Mouse (Mus musculus) embryonic facial prominence, embryonic 14.5 days (tissue): Measurements from ENCODE around the gene Myrfl. TPM values are rescaled to one million over a fixed set of nuclear protein-coding genes. Genes with fewer than 3 reads are reported as not detected.

ENCODE experiments used
- ATAC-seq: fragments of 200-750 bp; cut with Nextera tagmentation; 2 replicates; pipeline ENCODE4 v1.8.0; 2017; ENCODE audit warnings: low read depth, moderate number of reproducible peaks, moderate TSS enrichment
- DNase-seq: peaks from one replicate; pipeline ENCODE4 v3.0.0-alpha.2; 2015; ENCODE audit warnings: low spot score
- H3K27ac ChIP-seq: fragments of 300-500 bp; sonication (generic); replicated peaks from 2 replicates; pipeline ENCODE4 v1.5.1; 2014; ENCODE audit warnings: low read depth, mild to moderate bottlenecking, low read length, moderate library complexity
- H3K27me3 ChIP-seq: fragments of 300-500 bp; sonication (generic); replicated peaks from 2 replicates; pipeline ENCODE4 v1.6.1; 2014; ENCODE audit warnings: low read length; ENCODE audit not compliant: control insufficient read depth, insufficient read depth
- H3K36me3 ChIP-seq: fragments of 300-500 bp; sonication (generic); 2 replicates; pipeline ENCODE4 v1.6.1; 2014; ENCODE audit warnings: low read length, mixed read lengths; ENCODE audit not compliant: control insufficient read depth, insufficient read depth
- H3K4me1 ChIP-seq: fragments of 300-500 bp; sonication (generic); 2 replicates; pipeline ENCODE4 v1.6.1; 2014; ENCODE audit warnings: antibody characterized with exemption, low read length; ENCODE audit not compliant: control insufficient read depth, insufficient read depth
- H3K4me2 ChIP-seq: fragments of 300-500 bp; sonication (generic); 2 replicates; pipeline ENCODE4 v1.6.1; 2014; ENCODE audit warnings: low read depth, mild to moderate bottlenecking, low read length, moderate library complexity, mixed read lengths
- H3K4me3 ChIP-seq: fragments of 300-500 bp; sonication (generic); 2 replicates; pipeline ENCODE4 v1.5.1; 2014; ENCODE audit warnings: low read depth, mild to moderate bottlenecking, low read length
- H3K9ac ChIP-seq: fragments of 300-500 bp; sonication (generic); 2 replicates; pipeline ENCODE4 v1.6.1; 2014; ENCODE audit warnings: low read depth, mild to moderate bottlenecking, low read length, moderate library complexity, mixed read lengths
- H3K9me3 ChIP-seq: fragments of 300-500 bp; sonication (generic); 2 replicates; pipeline ENCODE4 v1.6.1; 2016; ENCODE audit warnings: low read length; ENCODE audit not compliant: control insufficient read depth
- WGBS: fragments of 180-500 bp; shearing (Covaris S2); extraction: QIAGEN DNeasy Blood & Tissue Kit; methylation state at CpG from one replicate; pipeline ENCODE4 v1.1.7; 2014; 5-methylcytosine and 5-hydroxymethylcytosine counted together
- polyA plus RNA-seq: library from polyadenylated mRNA; unstranded; fragments of >200 nt; fragmentation: Nextera tagmentation; extraction: Ambion mirVana; gene quantifications from 2 replicates; pipeline ENCODE4 v1.2.1, GENCODE M21; 2014

The Myrfl gene
- polyA plus RNA-seq, 1 experiment from 2014 or later, result 0.31 TPM

DNA sequence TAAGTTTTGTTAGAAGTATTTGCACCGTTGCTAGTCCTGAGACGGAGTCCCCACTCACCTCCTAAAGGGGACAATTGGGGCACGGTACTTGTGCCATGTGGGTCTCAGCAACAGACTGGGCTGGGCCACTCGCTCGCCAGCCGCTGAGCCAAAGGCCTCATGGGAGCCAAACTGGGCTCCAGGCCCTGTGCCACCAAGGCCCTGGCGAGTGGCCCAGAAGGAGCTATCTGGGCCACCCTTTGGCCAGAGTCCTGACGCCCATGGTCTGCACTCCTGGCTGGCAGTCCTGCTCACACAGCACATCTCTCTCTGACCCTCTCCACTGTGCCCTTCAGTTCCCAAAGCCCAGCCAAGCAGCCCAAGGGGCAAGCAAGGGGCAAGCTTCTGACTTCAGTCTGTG is 161.1 kb downstream of the Myrfl start:
- no peak overlapping the region for H3K4me2 ChIP-seq
- ATAC-seq (no peak), DNase-seq (no peak)
- H3K4me3 ChIP-seq, result no peak overlapping the region
- H3K4me1 ChIP-seq, result peaks cover 12% of the 10 kb centered on the region
- H3K9me3 ChIP-seq, result no peaks in the 10 kb centered on the region
- H3K36me3 ChIP-seq, result no peaks in the 10 kb centered on the region
- no peaks in the 10 kb centered on the region for H3K27me3 ChIP-seq
- no peak overlapping the region for H3K9ac ChIP-seq
- no peak overlapping the region for H3K27ac ChIP-seq
- WGBS, result 91% methylated on average over 7 of the region's 8 CpGs

DNA sequence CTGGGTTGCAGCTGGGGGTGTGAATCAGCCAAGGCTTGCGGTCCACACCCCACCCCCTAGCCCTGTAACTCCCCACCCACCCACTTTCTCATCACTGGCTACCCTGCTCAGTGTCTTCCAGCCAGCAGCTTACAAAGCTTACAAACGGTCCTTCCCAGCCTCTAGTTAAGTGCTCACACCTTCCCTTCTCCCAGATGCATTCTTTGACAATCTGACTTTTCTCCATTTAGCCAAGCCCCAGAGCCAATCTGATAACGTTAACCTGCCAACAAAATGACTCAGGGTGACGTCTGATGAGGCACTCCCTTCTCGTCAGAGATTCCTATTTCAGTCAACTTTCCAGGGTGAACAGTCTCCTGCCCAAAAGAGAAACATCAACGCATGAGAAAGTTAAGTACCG is 163.1 kb downstream of the Myrfl start:
- H3K4me2 ChIP-seq, result no peak overlapping the region
- ATAC-seq (no peak), DNase-seq (no peak)

DNA sequence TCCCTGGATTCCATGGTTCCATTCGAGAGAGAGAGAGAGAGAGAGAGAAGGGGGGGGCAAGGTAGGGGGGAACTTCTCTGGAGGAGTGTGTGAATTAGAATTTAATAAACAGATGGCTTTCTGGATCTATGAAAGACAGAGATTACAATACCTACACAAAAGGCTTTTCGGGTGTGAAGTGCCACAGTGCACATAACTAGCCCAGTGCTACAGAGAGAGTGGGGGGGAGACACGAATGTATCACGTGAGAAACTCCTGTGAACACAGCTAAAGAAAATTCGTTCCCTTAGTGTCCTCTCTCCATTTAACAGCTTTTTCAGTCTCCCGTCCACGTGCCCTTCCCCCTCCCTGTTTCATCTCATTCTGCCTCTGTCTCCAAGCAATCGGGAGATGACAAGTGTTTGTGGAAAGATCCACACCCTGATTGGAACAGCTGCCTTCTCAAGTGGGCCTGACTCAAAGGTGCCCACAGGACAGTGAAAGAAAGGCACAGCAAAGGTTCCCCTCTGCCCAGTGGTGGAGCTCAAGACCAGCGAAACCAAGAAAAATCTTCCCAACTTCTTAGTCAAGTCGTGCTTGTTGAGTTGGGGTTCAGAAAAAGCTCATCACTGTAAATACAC is 166.6 kb downstream of the Myrfl start:
- 77% methylated on average over 10 of the region's 10 CpGs for WGBS
- Histone ChIP-seq H3K4me3 (no peak overlapping the region), H3K9ac (no peak overlapping the region), H3K4me1 (peaks cover 9% of the 10 kb centered on the region), H3K27ac (no peak overlapping the region), H3K36me3 (no peaks in the 10 kb centered on the region), H3K9me3 (no peaks in the 10 kb centered on the region), H3K4me2 (no peak overlapping the region), H3K27me3 (no peaks in the 10 kb centered on the region)
- DNase-seq, result no peak
- ATAC-seq, result no peak

More for the DNA sequence above, 163.1 kb downstream of the Myrfl start:
- H3K4me1 ChIP-seq, result no peaks in the 10 kb centered on the region
- no peak overlapping the region for H3K27ac ChIP-seq
- H3K36me3 ChIP-seq, result no peaks in the 10 kb centered on the region
- no peaks in the 10 kb centered on the region for H3K27me3 ChIP-seq
- no peak overlapping the region for H3K4me3 ChIP-seq
- WGBS, result 75% methylated on average over 7 of the region's 7 CpGs
- no peak overlapping the region for H3K9ac ChIP-seq
- no peaks in the 10 kb centered on the region for H3K9me3 ChIP-seq

DNA sequence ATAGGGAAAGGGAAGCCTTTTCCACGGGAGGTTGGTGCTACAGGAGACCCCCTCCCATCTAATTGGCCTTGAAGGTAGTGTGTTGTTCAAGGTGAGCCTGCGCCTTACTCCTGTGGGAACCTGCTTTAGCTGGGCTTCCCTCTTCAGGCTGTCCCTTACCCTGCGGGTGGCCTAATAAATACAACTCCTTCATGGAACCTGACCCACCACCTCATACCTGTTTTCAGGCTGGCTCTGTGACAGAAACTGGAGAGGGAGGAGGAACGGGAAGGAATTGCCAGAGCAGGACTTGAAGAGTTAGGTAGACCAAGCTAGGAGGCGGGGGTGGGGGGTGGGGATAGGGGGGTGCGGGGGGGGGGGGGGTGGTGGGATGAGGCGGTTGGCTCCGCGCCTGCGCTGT is 167.9 kb downstream of the Myrfl start:
- Histone ChIP-seq H3K4me1 (peaks cover 9% of the 10 kb centered on the region), H3K4me2 (no peak overlapping the region), H3K36me3 (no peaks in the 10 kb centered on the region), H3K9ac (no peak overlapping the region), H3K9me3 (no peaks in the 10 kb centered on the region), H3K4me3 (no peak overlapping the region), H3K27me3 (no peaks in the 10 kb centered on the region), H3K27ac (no peak overlapping the region)
- DNase-seq (peak; percentile 65), ATAC-seq (peak; percentile 69; the same call in 1 of the 2 replicates)
- WGBS, result 72% methylated on average over 8 of the region's 10 CpGs

DNA sequence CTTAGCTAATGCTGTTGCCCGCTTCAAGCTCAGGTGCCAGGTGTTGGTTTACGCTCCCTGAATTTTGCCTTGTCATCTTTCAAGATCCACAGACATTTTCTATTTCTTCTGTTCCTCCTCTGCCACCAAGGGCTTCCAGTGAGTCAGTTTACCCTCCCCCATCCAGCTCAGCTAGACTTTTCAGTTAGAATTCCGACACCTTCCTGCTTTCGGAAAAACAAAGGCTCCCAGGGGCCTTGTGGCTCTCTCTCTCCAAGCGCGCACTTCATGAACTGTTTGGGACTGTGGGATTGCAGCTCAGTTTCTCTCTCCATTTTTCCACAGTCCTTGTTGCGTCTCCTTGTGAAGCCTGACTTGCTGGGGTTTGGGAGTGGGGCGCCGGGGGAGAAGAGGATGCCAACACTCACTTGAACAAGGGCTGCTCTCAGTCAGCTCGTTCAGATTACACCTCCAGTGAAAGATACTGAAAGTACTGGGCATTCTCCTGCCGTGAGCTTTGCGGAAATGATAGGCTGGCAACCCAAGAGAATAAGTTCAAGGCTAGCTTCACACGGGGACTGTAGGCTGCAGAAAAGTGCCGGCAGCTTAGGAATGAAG is 168.9 kb downstream of the Myrfl start:
- no peaks in the 10 kb centered on the region for H3K27me3 ChIP-seq
- no peak overlapping the region; the same call in 1 of the 2 replicates for H3K4me3 ChIP-seq
- H3K9ac ChIP-seq, result peak overlapping the region; percentile 7; the same call in 1 of the 2 replicates
- 25% methylated on average over 14 of the region's 14 CpGs for WGBS
- peak overlapping the region; percentile 16; the same call in 1 of the 2 replicates for H3K27ac ChIP-seq
- no peaks in the 10 kb centered on the region for H3K36me3 ChIP-seq
- peak; percentile 56 for DNase-seq
- peaks cover 9% of the 10 kb centered on the region for H3K4me1 ChIP-seq
- peak; percentile 39 for ATAC-seq
- H3K9me3 ChIP-seq, result no peaks in the 10 kb centered on the region
- peak overlapping the region; percentile 45 for H3K4me2 ChIP-seq

Other genes with a start within 250 kb of the Myrfl start
- 28.6 and 29.9 TPM in 2 replicates for gene Rab3ip, start 53.9 kb upstream of the Myrfl start, polyA plus RNA-seq
- not detected in 2 replicates for gene Gm10271, start 75.7 kb upstream of the Myrfl start, polyA plus RNA-seq
- 2.3 and 4.6 TPM in 2 replicates for gene Best3, start 89.4 kb upstream of the Myrfl start, polyA plus RNA-seq
- not detected in 2 replicates for gene Lrrc10, start 148.4 kb upstream of the Myrfl start, polyA plus RNA-seq
- 266 and 276 TPM in 2 replicates for gene Cct2, start 166.9 kb upstream of the Myrfl start, polyA plus RNA-seq